20 mouse cellular contexts compared by ENCODE assay signal in the genomic region with DNA sequence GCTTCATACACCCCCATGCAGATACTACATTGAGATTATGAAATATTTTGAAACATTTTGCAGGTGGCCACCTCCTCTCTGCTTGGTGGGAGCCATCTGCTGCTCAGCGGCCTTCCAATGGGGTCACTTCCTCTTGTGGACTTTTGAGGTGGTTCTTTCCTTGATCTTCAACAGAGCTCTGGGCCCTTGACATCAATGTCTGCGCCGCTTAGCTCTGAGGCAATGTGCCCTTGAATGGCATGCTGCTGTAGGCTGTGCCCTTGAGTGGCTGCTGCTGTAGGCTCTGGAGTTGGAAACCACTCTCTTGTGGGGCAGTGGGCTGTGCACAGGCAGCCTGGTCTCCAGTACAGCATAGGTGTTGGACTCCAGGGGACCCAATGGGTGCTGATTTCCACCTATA. TPM values are rescaled to one million over a fixed set of nuclear protein-coding genes. Genes with fewer than 3 reads are reported as not detected.
DNase-seq lines count a peak whose midpoint lies in the region; ATAC-seq lines count a peak whose summit lies in the region.
"Had no signal": no experiment of that assay in that cellular context is flagged by ENCODE, and none has a peak within 500 bp of the region (broad histone marks: within the 10 kb centered on the region; RNA-seq: fewer than 3 reads in every experiment).

No protein-coding gene starts in this region.

- 0 out of 2 replicates have a peak, but pooled peaks have one; percentile 17 for ATAC-seq in megakaryocyte progenitor cell, adult 5-6 weeks (replicated peaks; ENCODE audit: poor library complexity)
- ATAC-seq: forebrain, embryonic 14.5 days; forebrain, embryonic 16.5 days had no signal

- H3K9me3 ChIP-seq in hindbrain, embryonic 10.5 days, result peaks cover 2% of the 10 kb centered on the region; the same call in 1 of the 2 replicates
- H3K9me3 ChIP-seq: embryonic facial prominence, embryonic 13.5 days; embryonic facial prominence, embryonic 15.5 days had no signal

- H3K4me3 ChIP-seq in hindbrain, embryonic 10.5 days, result no peak overlapping the region
- H3K4me3 ChIP-seq: embryonic facial prominence, embryonic 13.5 days; embryonic facial prominence, embryonic 15.5 days; erythroblast, embryonic 14.5 days; forebrain, embryonic 10.5 days; forebrain, embryonic 12.5 days had no signal

- DNase-seq in adrenal gland, adult 8-10 months, result peak; percentile 37
- DNase-seq in adrenal gland, adult 18-20 months (ENCODE audit: low spot score in 2 of 2), result no peak
- DNase-seq in adrenal gland, postnatal 14 days, result peak; percentile 28
- DNase-seq in adrenal gland, postnatal 25 days, result no peak
- no peak for DNase-seq in hindbrain, embryonic 10.5 days (ENCODE audit: low spot score)
- DNase-seq: cerebellum, adult 11 months; cerebellum, adult 18-20 months; cerebellum, adult 8-10 months; cerebellum, adult 9-11 months; cerebellum, postnatal 14 days; cerebellum, postnatal 36 days; embryo, embryonic 11 days had no signal

- no peaks in the 10 kb centered on the region for H3K27me3 ChIP-seq in hindbrain, embryonic 10.5 days (ENCODE audit: insufficient read depth, poor library complexity, severe bottlenecking)
- H3K27me3 ChIP-seq: embryonic facial prominence, embryonic 13.5 days; embryonic facial prominence, embryonic 15.5 days; forebrain, embryonic 12.5 days had no signal

- no peaks in the 10 kb centered on the region for H3K4me1 ChIP-seq in hindbrain, embryonic 10.5 days (replicated peaks)
- H3K4me1 ChIP-seq: embryonic facial prominence, embryonic 13.5 days; embryonic facial prominence, embryonic 15.5 days; forebrain, embryonic 10.5 days; forebrain, embryonic 12.5 days had no signal

- H3K27ac ChIP-seq in hindbrain, embryonic 10.5 days, result no peak overlapping the region
- H3K27ac ChIP-seq: embryonic facial prominence, embryonic 13.5 days; embryonic facial prominence, embryonic 15.5 days; forebrain, embryonic 10.5 days; forebrain, embryonic 12.5 days had no signal

- peaks cover 17% of the 10 kb centered on the region for H3K36me3 ChIP-seq in hindbrain, embryonic 10.5 days

- WGBS in hindbrain, embryonic 10.5 days, result 83% methylated on average over 3 of the region's 3 CpGs

RNA-seq across cellular contexts. Expression of gene Plpp1, which starts 45.3 kb away (rescaled TPM):
- 100 to 1,000 TPM; 229 to 267 (median 248) TPM for total RNA-seq in adrenal gland, adult 8-10 months (2022)
- total RNA-seq in adrenal gland, adult 18-20 months (2021), result 100 to 1,000 TPM; 193 to 238 TPM
- 181 and 182 TPM in 2 replicates for total RNA-seq in adrenal gland, postnatal 14 days (2021)
- total RNA-seq in adrenal gland, postnatal 25 days (2021), result 225 and 226 TPM in 2 replicates
- total RNA-seq in megakaryocyte progenitor cell, adult 5-6 weeks (2015), result 1.2 and 1.6 TPM in 2 replicates
- total RNA-seq in megakaryocyte progenitor cell, adult 5-6 weeks (2017), result 1.0 and 2.7 TPM in 2 replicates
- polyA plus RNA-seq in hindbrain, embryonic 10.5 days (2016; fragmentation: Nextera tagmentation; extraction: Ambion mirVana), result 22.6 and 25.5 TPM in 2 replicates

Comparison
In these comparisons a context has a peak if more than half of its experiments do, and no peak if none do; other contexts are left out.
1. DNase-seq: peak in adrenal gland, adult 8-10 months (single experiment) and adrenal gland, postnatal 14 days (single experiment); none in adrenal gland, adult 18-20 months (0 of 2), adrenal gland, postnatal 25 days (single experiment) and hindbrain, embryonic 10.5 days (single experiment).
2. RNA of gene Plpp1, which starts 45.3 kb away (total RNA-seq): 229 to 267 TPM in adrenal gland, adult 8-10 months, 193 to 238 TPM in adrenal gland, adult 18-20 months, 225 to 226 TPM in adrenal gland, postnatal 25 days and 181 to 182 TPM in adrenal gland, postnatal 14 days; 1.0 to 2.7 TPM in megakaryocyte progenitor cell, adult 5-6 weeks; every median in the first group is over 10 times any median in the second.